Mouse (Mus musculus): Measurements from ENCODE around the gene Srgn. TPM values are rescaled to one million over a fixed set of nuclear protein-coding genes. Genes with fewer than 3 reads are reported as not detected.

Gene Srgn
- total and polyA plus RNA-seq, 2 experiments from 2014 or later = 17.4 to 19.9 TPM

DNA sequence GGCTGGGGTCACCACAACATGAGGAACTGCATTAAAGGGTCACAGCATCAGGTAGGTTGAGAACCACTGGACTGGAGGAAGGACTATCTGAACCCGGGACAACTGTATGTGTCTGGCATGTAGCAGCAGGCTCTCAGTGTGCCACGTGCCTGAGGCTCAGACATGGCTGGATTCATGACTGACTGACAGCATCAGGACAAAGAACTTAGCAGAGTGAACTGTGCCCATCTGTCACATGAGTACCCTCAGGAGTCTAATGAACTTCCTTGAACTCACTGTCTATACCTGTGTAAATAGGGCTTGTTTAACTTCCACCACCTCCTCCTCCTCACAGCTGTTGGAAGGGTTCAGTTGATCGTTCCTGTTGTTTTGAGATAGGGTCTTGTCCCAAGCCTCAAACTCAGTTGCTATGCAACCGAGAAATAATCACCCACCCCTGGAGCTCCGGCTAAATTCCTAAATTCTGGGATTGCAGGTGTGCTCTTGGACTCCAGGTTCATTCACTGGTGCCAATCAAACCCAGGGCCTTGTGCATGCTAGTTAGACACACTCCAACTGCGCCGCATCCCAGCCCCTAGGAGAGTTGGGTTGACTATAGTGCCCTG is 4.8 kb downstream of the Srgn start:
- DNase-seq = no peak
- 76% methylated on average over 7 of the region's 7 CpGs for WGBS
- H3K4me1 ChIP-seq (ENCODE audit: insufficient read depth) = no peaks in the 10 kb centered on the region

GRCm38 (mm10) chr10:62521763-62522162 is 5.5 kb downstream of the Srgn start:
- TF ChIP-seq CTCF (IDR thresholded peaks at IDR 0.05; ENCODE audit: low read depth) = no peak
- no peak overlapping the region for H3K27ac ChIP-seq (ENCODE audit: low read depth, low read length)
- WGBS = 80% methylated on average over 4 of the region's 4 CpGs
- no peaks in the 10 kb centered on the region for H3K9me3 ChIP-seq (ENCODE audit: low read length)
- DNase-seq (no peak), ATAC-seq (no peak)
- H3K27me3 ChIP-seq (ENCODE audit: insufficient read depth, low read length) = no peaks in the 10 kb centered on the region
- H3K4me1 ChIP-seq (ENCODE audit: insufficient read depth) = no peaks in the 10 kb centered on the region
- no peaks in the 10 kb centered on the region for H3K36me3 ChIP-seq (ENCODE audit: insufficient read depth)
- no peak overlapping the region for H3K9ac ChIP-seq
- no peak overlapping the region for H3K4me2 ChIP-seq (ENCODE audit: low read depth)
- H3K4me3 ChIP-seq (ENCODE audit: low read depth, low read length) = no peak overlapping the region

More for the DNA sequence above, 4.8 kb downstream of the Srgn start:
- no peak overlapping the region for H3K4me3 ChIP-seq (ENCODE audit: low read depth, low read length)
- ATAC-seq = no peak
- H3K4me2 ChIP-seq (ENCODE audit: low read depth) = no peak overlapping the region
- H3K27me3 ChIP-seq (ENCODE audit: insufficient read depth, low read length) = no peaks in the 10 kb centered on the region
- TF ChIP-seq CTCF (IDR thresholded peaks at IDR 0.05; ENCODE audit: low read depth) = no peak
- no peak overlapping the region for H3K27ac ChIP-seq (ENCODE audit: low read depth, low read length)
- H3K36me3 ChIP-seq (ENCODE audit: insufficient read depth) = no peaks in the 10 kb centered on the region
- no peak overlapping the region for H3K9ac ChIP-seq
- H3K9me3 ChIP-seq (ENCODE audit: low read length) = no peaks in the 10 kb centered on the region

- Histone ChIP-seq H3K9me3 (ENCODE audit: low read length) (no peaks in the 10 kb centered on the region), H3K27me3 (ENCODE audit: insufficient read depth, low read length) (no peaks in the 10 kb centered on the region), H3K4me1 (ENCODE audit: insufficient read depth) (no peaks in the 10 kb centered on the region), H3K4me3 (ENCODE audit: low read depth, low read length) (no peak overlapping the region), H3K27ac (ENCODE audit: low read depth, low read length) (no peak overlapping the region), H3K36me3 (ENCODE audit: insufficient read depth) (no peaks in the 10 kb centered on the region), H3K4me2 (ENCODE audit: low read depth) (no peak overlapping the region), H3K9ac (no peak overlapping the region)
- no peak for DNase-seq
- no peak for ATAC-seq
- no peak for TF ChIP-seq CTCF (IDR thresholded peaks at IDR 0.05; ENCODE audit: low read depth)
- 67% methylated on average over 2 of the region's 2 CpGs for WGBS
Observed at GRCm38 (mm10) chr10:62520911-62521310, 6.3 kb downstream of the Srgn start.

DNA sequence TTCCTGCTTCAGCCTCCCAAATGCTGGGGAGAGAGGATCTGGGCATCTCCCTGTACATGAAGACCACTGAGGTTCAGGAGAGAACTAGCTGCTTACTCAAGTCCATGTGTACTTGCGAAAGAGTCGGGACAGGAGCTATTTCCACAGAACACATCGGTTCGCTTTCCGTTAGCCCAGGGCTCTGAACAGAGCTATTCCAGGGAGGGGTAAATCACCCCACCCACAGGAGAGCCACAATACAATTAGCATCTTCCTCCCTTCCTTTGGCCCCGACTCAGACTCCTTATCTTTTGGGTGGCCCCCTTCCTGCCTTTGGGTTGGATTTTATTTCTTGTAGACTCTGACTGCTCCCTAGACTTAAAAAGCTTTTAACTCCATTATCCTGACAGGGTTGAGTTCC is 9.7 kb downstream of the Srgn start:
- ATAC-seq = no peak
- Histone ChIP-seq H3K4me1 (ENCODE audit: insufficient read depth) (no peaks in the 10 kb centered on the region), H3K4me2 (ENCODE audit: low read depth) (no peak overlapping the region), H3K9ac (no peak overlapping the region), H3K4me3 (ENCODE audit: low read depth, low read length) (no peak overlapping the region), H3K27me3 (ENCODE audit: insufficient read depth, low read length) (no peaks in the 10 kb centered on the region), H3K36me3 (ENCODE audit: insufficient read depth) (no peaks in the 10 kb centered on the region), H3K9me3 (ENCODE audit: low read length) (no peaks in the 10 kb centered on the region), H3K27ac (ENCODE audit: low read depth, low read length) (no peak overlapping the region)
- no peak for TF ChIP-seq CTCF (IDR thresholded peaks at IDR 0.05; ENCODE audit: low read depth)
- 77% methylated on average over 6 of the region's 6 CpGs for WGBS
- no peak for DNase-seq

GRCm38 (mm10) chr10:62512855-62513254 is 14.4 kb downstream of the Srgn start:
- TF ChIP-seq CTCF (IDR thresholded peaks at IDR 0.05; ENCODE audit: low read depth) = no peak
- H3K27ac ChIP-seq (ENCODE audit: low read depth, low read length) = no peak overlapping the region
- no peak overlapping the region for H3K4me2 ChIP-seq (ENCODE audit: low read depth)
- H3K9ac ChIP-seq = no peak overlapping the region
- H3K9me3 ChIP-seq (ENCODE audit: low read length) = no peaks in the 10 kb centered on the region
- ATAC-seq (no peak), DNase-seq (no peak)
- H3K4me3 ChIP-seq (ENCODE audit: low read depth, low read length) = no peak overlapping the region
- no peaks in the 10 kb centered on the region for H3K36me3 ChIP-seq (ENCODE audit: insufficient read depth)
- no peaks in the 10 kb centered on the region for H3K4me1 ChIP-seq (ENCODE audit: insufficient read depth)
- H3K27me3 ChIP-seq (ENCODE audit: insufficient read depth, low read length) = peaks cover 4% of the 10 kb centered on the region; the same call in 1 of the 2 replicates
- WGBS = 92% methylated on average over 4 of the region's 4 CpGs

DNA sequence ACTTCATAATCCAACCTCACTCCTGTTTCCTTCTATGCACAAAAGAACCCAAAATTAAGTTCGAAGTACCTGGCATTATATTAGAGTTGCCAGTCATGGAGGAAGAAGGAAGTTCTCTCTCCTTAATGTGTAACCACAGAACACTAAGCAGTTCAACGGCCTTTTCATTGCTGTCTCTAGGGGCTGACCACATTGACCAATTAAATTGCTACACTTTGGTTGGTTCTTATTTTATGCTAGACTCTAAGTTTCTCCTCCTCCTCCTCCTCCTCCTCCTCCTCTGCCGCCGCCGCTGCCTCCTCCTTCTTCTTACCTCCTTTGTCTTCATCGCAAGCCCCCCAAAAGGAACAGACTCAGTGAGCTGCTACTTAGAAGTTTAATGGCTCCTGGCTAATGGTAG is 15.7 kb downstream of the Srgn start:
- H3K27ac ChIP-seq (ENCODE audit: low read depth, low read length) = no peak overlapping the region
- no peak overlapping the region for H3K9ac ChIP-seq
- no peak overlapping the region for H3K4me2 ChIP-seq (ENCODE audit: low read depth)
- WGBS = 89% methylated on average over 6 of the region's 6 CpGs
- no peak for DNase-seq
- H3K9me3 ChIP-seq (ENCODE audit: low read length) = no peaks in the 10 kb centered on the region
- no peak overlapping the region for H3K4me3 ChIP-seq (ENCODE audit: low read depth, low read length)
- no peaks in the 10 kb centered on the region for H3K36me3 ChIP-seq (ENCODE audit: insufficient read depth)
- ATAC-seq = no peak
- no peaks in the 10 kb centered on the region for H3K4me1 ChIP-seq (ENCODE audit: insufficient read depth)
- no peak for TF ChIP-seq CTCF (IDR thresholded peaks at IDR 0.05; ENCODE audit: low read depth)
- H3K27me3 ChIP-seq (ENCODE audit: insufficient read depth, low read length) = peaks cover 4% of the 10 kb centered on the region; the same call in 1 of the 2 replicates

- WGBS = 69% methylated on average over 11 of the region's 11 CpGs
- no peak for ATAC-seq
- Histone ChIP-seq H3K4me2 (ENCODE audit: low read depth) (no peak overlapping the region), H3K4me3 (ENCODE audit: low read depth, low read length) (no peak overlapping the region), H3K36me3 (ENCODE audit: insufficient read depth) (no peaks in the 10 kb centered on the region), H3K4me1 (ENCODE audit: insufficient read depth) (no peaks in the 10 kb centered on the region), H3K27me3 (ENCODE audit: insufficient read depth, low read length) (peaks cover 4% of the 10 kb centered on the region; the same call in 1 of the 2 replicates), H3K9me3 (ENCODE audit: low read length) (no peaks in the 10 kb centered on the region), H3K27ac (ENCODE audit: low read depth, low read length) (no peak overlapping the region), H3K9ac (no peak overlapping the region)
- no peak for TF ChIP-seq CTCF (IDR thresholded peaks at IDR 0.05; ENCODE audit: low read depth)
- DNase-seq = no peak
Observed at GRCm38 (mm10) chr10:62509032-62509656, 18.1 kb downstream of the Srgn start.
